Mouse (Mus musculus): ENCODE data around the gene Ifnl3.

DNA sequence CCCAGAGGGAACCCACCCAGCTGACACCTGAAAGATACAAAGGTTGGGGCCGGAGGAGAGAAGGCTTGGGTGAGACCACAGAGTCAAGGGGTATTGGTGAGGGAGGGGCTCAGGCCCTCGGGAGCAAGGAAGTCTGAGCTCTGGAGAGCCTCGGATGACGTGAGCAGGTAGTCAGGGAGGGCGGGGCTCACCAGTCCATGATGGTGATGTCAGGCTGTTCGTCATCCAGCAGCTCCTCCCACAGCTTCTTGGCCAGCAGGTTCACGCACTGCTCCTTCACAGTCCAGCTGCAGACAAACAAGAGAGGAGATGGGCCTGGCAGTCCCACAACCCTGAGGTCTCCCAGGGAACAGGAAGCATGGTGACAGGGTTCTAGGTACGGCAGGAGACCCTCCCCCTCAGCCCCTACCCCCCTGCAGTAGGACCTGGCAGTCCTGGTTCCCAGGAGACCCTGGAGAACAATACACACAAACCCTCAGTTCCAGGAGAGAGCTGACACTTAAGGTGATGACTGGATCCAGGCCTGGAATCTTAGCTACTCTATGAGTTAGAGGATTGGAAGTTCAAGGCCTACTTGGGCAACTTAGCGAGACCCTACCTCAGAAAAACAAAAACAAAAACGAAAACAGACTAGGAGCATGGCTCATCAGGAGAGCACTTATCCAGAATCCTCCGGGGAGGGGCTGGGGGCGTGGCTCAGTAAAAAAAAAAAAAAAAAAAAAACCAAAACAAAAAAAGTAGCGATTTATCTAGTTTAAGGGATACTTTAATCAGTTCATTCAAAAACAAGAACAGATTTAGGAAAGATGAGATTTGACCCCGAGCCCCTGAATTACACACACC is 22.6 kb downstream of the Ifnl3 start:
- TF ChIP-seq CTCF (IDR thresholded peaks at IDR 0.05; ENCODE audit: extremely low read depth, insufficient read length, insufficient replicate concordance, low read depth, low read length) (no peak), POLR2A (IDR thresholded peaks at IDR 0.05; ENCODE audit: low read depth, low read length) (no peak)

Data from small intestine, adult 2 months (tissue).